Mouse (Mus musculus) bone marrow macrophage, adult 2 months (primary cell): ENCODE measurements around the gene Atp1a3. TPM values are rescaled to one million over a fixed set of nuclear protein-coding genes. Genes with fewer than 3 reads are reported as not detected.

Source experiments
- H3K27ac ChIP-seq: 2 replicates; pipeline ENCODE4 v1.5.1; 2012; ENCODE audit warnings: low read depth, low read length; ENCODE audit not compliant: insufficient read depth
- H3K4me1 ChIP-seq: 2 replicates; pipeline ENCODE4 v1.6.1; 2012; ENCODE audit warnings: low read length; ENCODE audit not compliant: control insufficient read depth, insufficient read depth
- H3K4me3 ChIP-seq: 2 replicates; pipeline ENCODE4 v1.5.1; 2012; ENCODE audit warnings: mild to moderate bottlenecking, low read length, moderate library complexity; ENCODE audit not compliant: insufficient read depth
- CTCF ChIP-seq: IDR thresholded peaks from 2 replicates; pipeline ENCODE4 v1.5.1; 2012; ENCODE audit warnings: low read depth, mild to moderate bottlenecking, low read length, moderate library complexity
- POLR2A ChIP-seq: IDR thresholded peaks from 2 replicates; pipeline ENCODE4 v1.6.1; 2012; ENCODE audit warnings: mild to moderate bottlenecking, low read depth, low read length, borderline replicate concordance
- polyA plus RNA-seq: library from polyadenylated mRNA; stranded (reverse); fragments of >200 nt; gene quantifications from 2 replicates; pipeline ENCODE4 v1.2.4, GENCODE M21; 2012; ENCODE audit not compliant: missing spikeins, insufficient read depth, insufficient read length

Atp1a3 gene
- polyA plus RNA-seq, 1 experiment = 85.8 TPM

- H3K4me3 ChIP-seq = no peak overlapping the region
- H3K4me1 ChIP-seq = no peaks in the 10 kb centered on the region
- no peak overlapping the region for H3K27ac ChIP-seq
- TF ChIP-seq POLR2A = no peak
- no peak for TF ChIP-seq CTCF
Measured at GRCm38 (mm10) chr7:25026452-25026851, 20.7 kb upstream of the Atp1a3 start.

- H3K4me3 ChIP-seq = no peak overlapping the region
- no peaks in the 10 kb centered on the region for H3K4me1 ChIP-seq
- TF ChIP-seq CTCF (no peak), POLR2A (no peak)
- H3K27ac ChIP-seq = no peak overlapping the region
Measured at GRCm38 (mm10) chr7:25025855-25026439, 20.2 kb upstream of the Atp1a3 start.

DNA sequence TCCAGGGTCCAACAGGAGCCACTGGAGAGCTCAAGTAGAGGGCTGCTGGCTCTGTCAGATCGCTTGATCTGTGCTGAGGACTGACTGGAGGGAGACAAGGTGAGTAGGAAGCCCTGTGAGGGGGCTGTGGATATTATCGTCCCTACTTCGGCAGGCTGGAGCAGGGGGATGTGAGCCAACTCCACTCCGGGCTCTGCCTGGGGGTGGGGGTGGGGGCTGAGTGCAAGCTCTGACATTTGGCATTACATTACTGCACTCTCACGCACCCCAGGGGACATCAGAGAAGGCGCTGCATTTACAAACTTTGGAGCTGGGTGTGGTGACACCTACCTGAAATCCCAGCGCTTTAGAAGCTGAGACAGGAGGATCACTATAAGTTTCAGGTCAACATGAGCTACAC lies 5.8 kb upstream of the Atp1a3 start:
- Histone ChIP-seq H3K27ac (no peak overlapping the region), H3K4me1 (peaks cover 14% of the 10 kb centered on the region), H3K4me3 (no peak overlapping the region)
- TF ChIP-seq POLR2A (no peak), CTCF (no peak)

DNA sequence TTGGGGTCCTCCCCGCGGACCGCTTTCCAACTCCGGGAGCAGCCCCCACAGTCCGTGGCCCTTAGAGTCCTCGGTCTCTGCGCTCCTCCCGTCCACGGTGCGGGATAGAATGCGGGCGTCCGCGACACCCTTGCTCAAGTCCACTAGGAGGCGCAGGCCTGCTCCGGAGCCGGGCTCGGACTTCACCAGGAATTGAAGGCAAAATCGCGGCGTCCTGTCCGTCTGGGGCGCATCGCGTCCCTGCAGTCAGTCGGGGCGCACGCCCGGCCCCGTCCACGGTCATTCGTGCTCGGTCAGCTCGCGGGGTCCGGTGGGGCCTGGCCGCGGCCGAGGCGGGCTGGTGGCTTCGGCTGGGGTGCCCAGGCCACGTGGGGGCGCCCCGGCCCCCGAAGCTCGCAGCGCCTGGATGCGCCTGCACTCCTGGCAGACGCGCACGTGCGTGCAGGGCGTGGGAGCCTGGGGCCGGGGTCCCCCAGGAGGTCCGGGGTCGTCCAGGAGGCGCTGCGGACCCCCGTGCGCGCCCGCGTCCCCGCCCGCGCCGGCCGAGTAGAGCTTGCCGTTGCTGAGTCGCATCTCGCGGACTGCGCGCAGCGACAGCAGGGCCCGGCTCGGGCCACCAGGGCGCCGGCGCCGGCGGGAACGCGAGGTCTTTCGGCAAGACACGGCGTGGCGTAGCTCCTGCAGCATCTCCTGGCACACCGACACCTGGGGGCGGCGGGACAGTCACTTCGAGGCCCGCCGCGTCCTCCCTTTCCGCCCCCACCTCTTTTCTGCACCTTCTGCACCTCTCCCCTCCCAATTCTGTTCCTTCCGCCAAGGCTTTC lies 4.5 kb upstream of the Atp1a3 start:
- Histone ChIP-seq H3K4me1 (peaks cover 19% of the 10 kb centered on the region), H3K27ac (no peak overlapping the region), H3K4me3 (peak overlapping the region; percentile 31)
- peak; percentile 63 for TF ChIP-seq CTCF
- no peak for TF ChIP-seq POLR2A

GRCm38 (mm10) chr7:25009099-25009700 lies 3.4 kb upstream of the Atp1a3 start:
- Histone ChIP-seq H3K27ac (no peak overlapping the region), H3K4me3 (no peak overlapping the region), H3K4me1 (peaks cover 21% of the 10 kb centered on the region)
- TF ChIP-seq POLR2A (no peak), CTCF (no peak)

GRCm38 (mm10) chr7:25008635-25009034 lies 2.9 kb upstream of the Atp1a3 start:
- TF ChIP-seq POLR2A (no peak), CTCF (no peak)
- Histone ChIP-seq H3K4me1 (peaks cover 21% of the 10 kb centered on the region), H3K4me3 (no peak overlapping the region), H3K27ac (no peak overlapping the region)

- no peak overlapping the region for H3K4me3 ChIP-seq
- H3K4me1 ChIP-seq = peaks cover 21% of the 10 kb centered on the region
- TF ChIP-seq CTCF (no peak), POLR2A (no peak)
- H3K27ac ChIP-seq = no peak overlapping the region
Measured at GRCm38 (mm10) chr7:25007609-25008374, 2.0 kb upstream of the Atp1a3 start.

DNA sequence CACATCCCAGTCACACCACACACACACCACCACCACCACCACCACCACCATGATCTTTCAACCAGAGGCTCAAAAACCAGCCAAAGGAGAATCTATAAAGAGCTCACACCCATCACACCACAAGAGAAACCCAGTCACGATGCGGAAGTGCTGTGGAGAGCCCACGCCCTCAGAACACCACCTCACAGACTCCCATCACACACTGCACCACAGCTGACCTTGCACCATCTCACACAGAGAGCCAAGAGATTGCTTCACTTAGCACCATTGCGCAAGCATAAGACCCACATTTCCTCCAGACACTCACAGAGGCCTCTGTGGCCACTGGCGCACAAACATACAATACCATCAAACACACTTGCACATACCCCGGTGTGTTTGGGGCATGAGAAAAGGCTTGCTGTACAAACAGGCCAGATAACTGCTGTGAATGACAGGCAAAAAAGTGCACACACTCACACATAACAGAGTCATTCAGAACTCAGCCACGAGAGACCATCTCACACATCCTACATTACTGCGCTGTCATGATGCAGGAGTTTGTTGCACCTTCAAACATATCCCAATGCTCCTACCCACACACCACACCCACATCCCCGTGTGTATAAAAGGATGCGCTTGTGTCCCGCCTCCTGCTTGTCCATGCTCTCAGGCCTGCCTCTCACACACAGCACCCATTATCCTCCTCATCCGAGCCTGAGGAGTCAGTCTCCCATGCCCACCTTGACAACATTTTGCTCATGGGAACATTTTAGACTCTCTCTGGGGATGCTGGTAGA lies 1.0 kb upstream of the Atp1a3 start:
- H3K4me3 ChIP-seq = peak overlapping the region; percentile 96
- peaks cover 21% of the 10 kb centered on the region for H3K4me1 ChIP-seq
- no peak for TF ChIP-seq POLR2A
- TF ChIP-seq CTCF = no peak
- peak overlapping the region; percentile 88 for H3K27ac ChIP-seq

- H3K4me3 ChIP-seq = peak overlapping the region; percentile 96
- no peak for TF ChIP-seq CTCF
- no peak for TF ChIP-seq POLR2A
- peaks cover 21% of the 10 kb centered on the region for H3K4me1 ChIP-seq
- peak overlapping the region; percentile 88 for H3K27ac ChIP-seq
Measured at GRCm38 (mm10) chr7:25006171-25006570, 413 bp upstream of the Atp1a3 start.
